Mouse (Mus musculus) olfactory bulb, adult 2 months (tissue): ENCODE results near the gene Fbxo17. TPM values are rescaled to one million over a fixed set of nuclear protein-coding genes. Genes with fewer than 3 reads are reported as not detected.

Source experiments
- H3K27ac ChIP-seq: fragments of 200-500 bp; 2 replicates; pipeline ENCODE4 v1.5.1; 2012; ENCODE audit warnings: low read depth, low read length; ENCODE audit not compliant: insufficient read depth
- H3K4me1 ChIP-seq: fragments of 200-500 bp; 2 replicates; pipeline ENCODE4 v1.6.1; 2012; ENCODE audit warnings: low read length; ENCODE audit not compliant: control insufficient read depth, insufficient read depth
- H3K4me3 ChIP-seq: fragments of 200-500 bp; 2 replicates; pipeline ENCODE4 v1.5.1; 2012; ENCODE audit warnings: mild to moderate bottlenecking, low read depth, low read length, moderate library complexity; ENCODE audit not compliant: insufficient read depth
- CTCF ChIP-seq: fragments of 200-500 bp; IDR thresholded peaks from 2 replicates; pipeline ENCODE4 v1.5.1; 2012; ENCODE audit warnings: low read depth, mild to moderate bottlenecking, low read length, moderate library complexity; ENCODE audit not compliant: insufficient read depth
- POLR2A ChIP-seq: fragments of 200-500 bp; IDR thresholded peaks from 2 replicates; pipeline ENCODE4 v1.6.1; 2012; ENCODE audit warnings: mild to moderate bottlenecking, low read depth, low read length, moderate library complexity; ENCODE audit not compliant: insufficient read depth
- WGBS: fragments of 180-500 bp; shearing (Covaris S2); methylation state at CpG from one replicate; pipeline ENCODE4 v1.1.7; 2018; 5-methylcytosine and 5-hydroxymethylcytosine counted together
- polyA plus RNA-seq: library from polyadenylated mRNA; stranded (reverse); fragments of >200 nt; gene quantifications from 2 replicates; pipeline ENCODE4 v1.2.4, GENCODE M21; 2012; ENCODE audit warnings: low replicate concordance; ENCODE audit not compliant: missing spikeins, insufficient read depth, insufficient read length

Fbxo17 gene
- polyA plus RNA-seq, 1 experiment, result not detected

DNA sequence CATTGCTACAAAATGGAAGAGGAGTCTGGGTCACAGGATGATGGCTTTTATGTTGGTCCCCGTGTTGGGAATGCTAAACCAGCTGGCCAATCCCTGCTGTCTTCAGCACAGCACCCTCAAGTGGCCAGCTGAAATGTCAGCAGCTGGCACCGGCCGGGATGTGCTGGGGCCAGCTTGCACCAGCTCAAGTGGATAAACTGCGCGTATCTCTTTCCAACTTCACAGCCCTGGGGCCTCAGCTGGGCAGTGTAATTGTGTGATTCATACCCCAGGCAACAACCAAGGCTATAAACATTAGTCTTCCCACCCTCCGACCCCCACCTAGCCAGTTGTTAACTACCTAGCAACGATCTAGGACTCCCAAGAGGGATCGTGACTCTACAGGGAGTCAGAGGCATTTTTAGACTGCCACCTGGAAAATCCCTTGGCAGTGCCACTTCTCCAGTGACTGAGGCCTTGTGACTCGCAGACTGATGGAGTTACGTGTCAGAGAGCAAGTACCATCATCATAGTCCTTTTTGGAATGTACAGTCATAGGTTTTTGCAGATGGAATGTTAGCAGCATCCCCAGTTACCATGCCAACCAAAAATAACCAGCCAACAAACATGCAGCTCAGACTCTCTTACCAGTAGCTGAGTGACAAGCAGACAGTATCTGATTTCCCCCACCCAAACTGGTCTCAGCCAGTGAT lies 11.2 kb downstream of the Fbxo17 start:
- Histone ChIP-seq H3K4me1 (peaks cover 12% of the 10 kb centered on the region), H3K4me3 (no peak overlapping the region), H3K27ac (no peak overlapping the region)
- TF ChIP-seq CTCF, result no peak
- no peak for TF ChIP-seq POLR2A
- WGBS, result 42% methylated on average over 10 of the region's 10 CpGs

DNA sequence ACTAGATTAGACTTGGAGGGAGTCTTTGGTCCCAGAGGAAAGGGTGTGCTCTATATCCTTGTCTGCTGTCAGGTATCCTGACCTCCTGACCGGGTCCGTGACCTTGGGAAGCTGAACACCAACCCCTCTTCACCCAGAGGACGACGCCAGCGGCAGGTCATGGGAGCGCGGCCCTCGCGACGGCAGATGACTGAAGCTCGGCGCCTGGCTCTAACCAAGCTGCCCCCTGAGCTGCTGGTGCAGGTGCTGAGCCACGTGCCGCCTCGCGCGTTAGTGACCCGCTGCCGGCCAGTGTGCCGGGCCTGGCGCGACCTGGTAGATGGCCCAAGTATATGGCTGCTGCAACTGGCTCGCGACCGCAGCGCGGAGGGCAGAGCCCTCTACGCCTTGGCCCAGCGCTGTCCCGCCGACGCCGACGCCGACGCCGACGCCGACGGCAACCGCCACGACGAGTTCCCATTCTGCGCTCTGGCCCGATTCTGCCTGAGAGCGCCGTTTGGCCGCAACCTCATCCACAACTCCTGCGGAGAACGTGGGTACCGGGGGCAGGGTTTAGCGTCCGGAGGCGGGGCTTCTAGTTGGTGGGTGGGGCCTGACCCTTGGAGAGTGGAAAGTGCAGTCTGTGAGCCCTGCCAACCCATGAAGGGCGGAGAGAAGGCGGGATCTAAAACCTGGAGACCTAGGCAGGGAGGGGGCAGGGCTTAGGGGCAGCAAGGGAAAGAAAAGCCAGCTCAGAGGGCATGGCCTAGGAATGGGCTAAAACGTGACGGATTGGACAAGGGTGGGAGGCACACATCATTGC lies 15.9 kb downstream of the Fbxo17 start:
- WGBS, result 5% methylated on average over 58 of the region's 58 CpGs
- H3K4me1 ChIP-seq, result peaks cover 14% of the 10 kb centered on the region
- H3K27ac ChIP-seq, result no peak overlapping the region
- peak overlapping the region; percentile 44 for H3K4me3 ChIP-seq
- TF ChIP-seq POLR2A, result 0 out of 2 replicates have a peak, but pooled peaks have one; percentile 20
- no peak for TF ChIP-seq CTCF

DNA sequence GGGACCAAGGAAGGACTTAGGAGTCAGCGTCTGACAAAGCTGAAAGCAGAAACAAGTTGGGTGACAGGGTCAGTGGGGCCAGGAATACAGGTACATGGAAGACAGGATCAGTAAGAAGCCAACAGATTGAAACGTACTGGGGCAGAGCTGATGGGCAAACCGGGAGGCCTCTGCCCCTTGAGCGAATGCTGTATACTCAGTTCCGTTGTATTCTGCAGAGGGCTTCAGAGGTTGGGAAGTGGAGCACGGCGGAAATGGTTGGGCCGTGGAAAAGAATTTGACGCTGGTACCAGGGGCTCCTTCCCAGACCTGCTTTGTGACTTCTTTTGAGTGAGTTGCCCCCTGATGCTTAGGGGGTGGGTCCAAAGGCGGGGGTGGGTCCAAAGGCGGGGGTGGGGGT lies 16.6 kb downstream of the Fbxo17 start:
- Histone ChIP-seq H3K4me3 (peak overlapping the region; percentile 44), H3K27ac (no peak overlapping the region), H3K4me1 (peaks cover 12% of the 10 kb centered on the region)
- TF ChIP-seq CTCF (no peak), POLR2A (no peak)
- 12% methylated on average over 11 of the region's 11 CpGs for WGBS

DNA sequence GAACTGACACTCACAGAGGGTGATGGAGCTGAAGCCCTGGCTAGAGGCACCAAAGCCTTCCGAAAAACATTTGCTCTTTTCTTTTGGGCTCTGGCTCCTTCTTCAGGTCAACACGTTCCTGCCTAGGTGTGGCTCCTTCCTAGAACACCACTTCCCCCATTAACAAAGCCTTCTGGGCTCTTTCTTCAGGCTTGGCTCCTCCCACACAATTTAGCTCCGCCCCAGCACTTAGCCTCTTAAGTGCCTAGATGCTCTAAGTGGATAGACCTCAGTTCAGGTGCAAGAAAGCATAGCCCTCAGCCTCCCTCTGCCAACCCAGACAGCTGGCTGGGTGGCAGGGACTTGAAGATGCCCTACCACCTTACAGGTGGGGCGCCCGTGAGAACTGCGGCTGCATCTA lies 19.1 kb downstream of the Fbxo17 start:
- TF ChIP-seq CTCF (no peak), POLR2A (no peak)
- Histone ChIP-seq H3K4me3 (no peak overlapping the region), H3K4me1 (peaks cover 21% of the 10 kb centered on the region), H3K27ac (no peak overlapping the region)
- WGBS, result 84% methylated on average over 6 of the region's 6 CpGs

DNA sequence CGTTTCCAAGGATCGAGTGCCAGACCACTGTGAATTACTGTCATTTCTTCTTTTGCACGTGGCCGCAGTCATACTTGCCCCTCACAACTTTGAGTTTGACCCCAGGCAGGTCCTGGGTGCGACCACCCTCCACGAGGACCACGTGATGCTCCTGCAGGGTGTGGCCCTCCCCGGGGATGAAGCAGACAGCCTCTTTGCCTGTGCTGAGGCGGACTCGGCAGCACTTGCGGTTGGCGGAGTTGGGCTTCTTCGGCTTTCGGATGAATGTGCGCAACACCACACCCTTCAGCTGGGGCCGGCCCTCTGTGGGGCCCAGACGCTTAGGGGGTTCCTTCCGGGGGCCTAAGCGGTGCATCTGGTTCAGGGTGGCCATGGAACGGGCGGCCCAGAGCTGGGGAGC lies 23.2 kb downstream of the Fbxo17 start:
- WGBS, result 95% methylated on average over 21 of the region's 21 CpGs
- H3K4me1 ChIP-seq, result peaks cover 9% of the 10 kb centered on the region; the same call in 1 of the 2 replicates
- H3K4me3 ChIP-seq, result no peak overlapping the region
- H3K27ac ChIP-seq, result no peak overlapping the region
- TF ChIP-seq POLR2A (no peak), CTCF (no peak)

DNA sequence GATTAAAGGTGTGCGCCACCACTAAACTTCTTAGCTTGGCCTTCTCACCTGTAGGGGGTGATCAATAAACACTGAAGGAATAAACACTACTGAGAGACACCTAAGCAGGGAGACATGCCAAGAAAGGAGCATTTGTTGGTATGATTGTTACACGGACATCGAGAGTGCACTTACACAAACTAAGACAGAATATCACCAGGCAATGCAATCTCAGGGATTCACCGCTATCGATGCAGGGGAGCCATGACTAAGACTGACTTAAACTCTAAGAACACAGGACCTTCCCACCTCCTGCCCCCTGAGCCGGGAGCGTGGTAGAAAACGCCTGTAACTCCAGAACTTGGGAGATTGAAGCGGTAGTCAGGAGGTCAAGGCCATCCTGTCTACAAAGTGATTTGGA lies 24.3 kb downstream of the Fbxo17 start:
- Histone ChIP-seq H3K4me3 (peak overlapping the region; percentile 65), H3K27ac (peak overlapping the region; percentile 57), H3K4me1 (peaks cover 9% of the 10 kb centered on the region; the same call in 1 of the 2 replicates)
- TF ChIP-seq CTCF, result no peak
- TF ChIP-seq POLR2A, result no peak
- WGBS, result 24% methylated on average over 9 of the region's 9 CpGs

DNA sequence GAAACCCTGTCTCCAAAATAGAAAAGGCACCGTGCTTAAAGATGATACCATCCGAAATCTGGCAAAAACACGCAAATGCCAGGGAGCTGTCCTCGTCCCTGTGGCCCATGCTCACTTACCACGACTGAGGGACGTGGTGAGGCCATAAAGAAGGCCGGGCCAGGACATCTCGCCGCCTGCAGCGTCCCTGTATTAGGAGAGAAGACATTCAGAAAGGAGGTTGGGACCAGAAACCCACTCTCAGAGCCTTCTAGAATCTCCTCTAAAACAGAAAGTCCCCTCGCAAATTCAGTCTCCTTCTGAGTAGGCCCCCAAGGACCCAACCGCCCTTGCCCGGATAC lies 24.7 kb downstream of the Fbxo17 start:
- TF ChIP-seq POLR2A (no peak), CTCF (no peak)
- 0% methylated on average over 13 of the region's 13 CpGs for WGBS
- peak overlapping the region; percentile 57 for H3K27ac ChIP-seq

DNA sequence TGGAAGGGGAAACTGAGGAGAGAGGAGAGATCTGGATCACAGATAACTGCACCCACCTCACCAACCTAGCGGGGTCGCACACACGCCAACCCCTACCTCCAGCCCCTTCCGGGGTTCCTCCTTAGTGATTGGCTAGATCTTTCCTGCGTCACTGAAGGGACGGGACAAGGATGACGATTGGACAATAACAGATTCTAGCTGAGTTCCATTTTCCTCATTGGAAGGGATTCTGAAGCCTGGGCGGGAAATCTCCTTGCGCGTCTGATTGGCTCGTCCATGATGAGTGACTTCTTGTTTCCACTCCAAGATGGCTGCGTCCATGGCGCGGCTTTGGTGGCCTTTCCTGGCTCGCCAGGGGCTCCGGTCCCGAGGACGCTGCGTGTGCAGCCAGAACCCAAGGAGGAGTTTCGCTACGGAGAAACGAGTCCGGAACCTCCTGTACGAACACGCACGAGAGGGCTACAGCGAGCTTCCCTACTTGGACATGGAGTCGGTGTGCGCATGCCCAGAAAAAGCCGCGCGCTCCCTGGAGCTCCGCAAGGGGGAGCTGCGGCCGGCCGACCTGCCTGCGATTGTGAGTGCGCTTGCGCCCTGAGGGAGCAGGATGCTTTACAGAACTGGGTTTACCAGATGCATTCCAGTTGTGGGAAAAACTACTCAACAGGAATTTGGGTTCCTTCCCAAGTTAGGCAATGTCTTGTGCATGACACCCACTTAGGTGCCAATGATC lies 25.3 kb downstream of the Fbxo17 start, which contains the start of the genes Mrps12 and Sars2:
Gene Mrps12, minus strand, starts transcription at position 112 of the 730 bp plus-strand sequence.
Gene Sars2, plus strand, starts transcription at position 284 of the 730 bp plus-strand sequence.
- TF ChIP-seq CTCF (peak; percentile 74), POLR2A (peak; percentile 93)
- Histone ChIP-seq H3K4me1 (peaks cover 9% of the 10 kb centered on the region; the same call in 1 of the 2 replicates), H3K27ac (peak within 1 kb of the TSS; percentile 92), H3K4me3 (peak within 1 kb of the TSS; percentile 76)
- WGBS, result under 1% methylated on average over 39 of the region's 39 CpGs

More for the DNA sequence above, 24.7 kb downstream of the Fbxo17 start:
- Histone ChIP-seq H3K4me1 (peaks cover 9% of the 10 kb centered on the region; the same call in 1 of the 2 replicates), H3K4me3 (peak overlapping the region; percentile 65)
